Mouse (Mus musculus) midbrain, embryonic 14.5 days (tissue): Measurements from ENCODE around the gene Tbx6. TPM values are rescaled to one million over a fixed set of nuclear protein-coding genes. Genes with fewer than 3 reads are reported as not detected.
A peak's percentile ranks its signal among the peaks of the same experiment; 100 is the strongest.

Experiments used
- ATAC-seq: fragments of 200-750 bp; cut with Nextera tagmentation; 2 replicates; pipeline ENCODE4 v1.8.0; 2017; ENCODE audit warnings: moderate number of reproducible peaks, moderate library complexity; ENCODE audit not compliant: low FRiP score, low TSS enrichment
- DNase-seq: peaks from one replicate; pipeline ENCODE4 v3.0.0-alpha.2; 2015
- H3K27ac ChIP-seq: fragments of 300-500 bp; sonication (generic); replicated peaks from 2 replicates; pipeline ENCODE4 v1.5.1; 2014; ENCODE audit warnings: mild to moderate bottlenecking, low read depth, low read length, moderate library complexity
- H3K27me3 ChIP-seq: fragments of 300-500 bp; sonication (generic); 2 replicates; pipeline ENCODE4 v1.6.1; 2014; ENCODE audit warnings: low read length, control low read depth, mixed read lengths; ENCODE audit not compliant: control insufficient read depth, insufficient read depth
- H3K36me3 ChIP-seq: fragments of 300-500 bp; sonication (generic); 2 replicates; pipeline ENCODE4 v1.6.1; 2014; ENCODE audit warnings: low read length, control low read depth; ENCODE audit not compliant: control insufficient read depth, insufficient read depth
- H3K4me1 ChIP-seq: fragments of 300-500 bp; sonication (generic); 2 replicates; pipeline ENCODE4 v1.6.1; 2014; ENCODE audit warnings: mild to moderate bottlenecking, antibody characterized with exemption, low read length, control low read depth; ENCODE audit not compliant: control insufficient read depth, insufficient read depth
- H3K4me2 ChIP-seq: fragments of 300-500 bp; sonication (generic); 2 replicates; pipeline ENCODE4 v1.6.1; 2014; ENCODE audit warnings: mild to moderate bottlenecking, low read length, moderate library complexity
- H3K4me3 ChIP-seq: fragments of 300-500 bp; sonication (generic); replicated peaks from 2 replicates; pipeline ENCODE4 v1.5.1; 2014; ENCODE audit warnings: low read depth, low read length
- H3K9ac ChIP-seq: fragments of 300-500 bp; sonication (generic); replicated peaks from 2 replicates; pipeline ENCODE4 v1.6.1; 2014; ENCODE audit warnings: mild to moderate bottlenecking, low read length, moderate library complexity
- H3K9me3 ChIP-seq: fragments of 300-500 bp; sonication (generic); 2 replicates; pipeline ENCODE4 v1.6.1; 2016; ENCODE audit warnings: low read length, control low read depth, mixed read lengths; ENCODE audit not compliant: control insufficient read depth
- WGBS: fragments of 180-500 bp; shearing (Covaris S2); extraction: QIAGEN DNeasy Blood & Tissue Kit; methylation state at CpG from one replicate; pipeline ENCODE4 v1.1.7; 2014; 5-methylcytosine and 5-hydroxymethylcytosine counted together
- polyA plus RNA-seq: library from polyadenylated mRNA; unstranded; fragments of >200 nt; fragmentation: Nextera tagmentation; extraction: Ambion mirVana; gene quantifications from 2 replicates; pipeline ENCODE4 v1.2.1, GENCODE M21; 2014

Gene Tbx6
- polyA plus RNA-seq, 1 experiment from 2014 or later, result 0.22 TPM

GRCm38 (mm10) chr7:126748824-126749223 is 32.5 kb upstream of the Tbx6 start:
- no peak overlapping the region for H3K4me2 ChIP-seq
- ATAC-seq (no peak), DNase-seq (no peak)
- H3K36me3 ChIP-seq, result no peaks in the 10 kb centered on the region
- H3K9ac ChIP-seq, result no peak overlapping the region
- no peaks in the 10 kb centered on the region for H3K27me3 ChIP-seq
- H3K27ac ChIP-seq, result no peak overlapping the region
- H3K4me3 ChIP-seq, result no peak overlapping the region
- H3K4me1 ChIP-seq, result no peaks in the 10 kb centered on the region
- H3K9me3 ChIP-seq, result no peaks in the 10 kb centered on the region
- 85% methylated on average over 7 of the region's 7 CpGs for WGBS

DNA sequence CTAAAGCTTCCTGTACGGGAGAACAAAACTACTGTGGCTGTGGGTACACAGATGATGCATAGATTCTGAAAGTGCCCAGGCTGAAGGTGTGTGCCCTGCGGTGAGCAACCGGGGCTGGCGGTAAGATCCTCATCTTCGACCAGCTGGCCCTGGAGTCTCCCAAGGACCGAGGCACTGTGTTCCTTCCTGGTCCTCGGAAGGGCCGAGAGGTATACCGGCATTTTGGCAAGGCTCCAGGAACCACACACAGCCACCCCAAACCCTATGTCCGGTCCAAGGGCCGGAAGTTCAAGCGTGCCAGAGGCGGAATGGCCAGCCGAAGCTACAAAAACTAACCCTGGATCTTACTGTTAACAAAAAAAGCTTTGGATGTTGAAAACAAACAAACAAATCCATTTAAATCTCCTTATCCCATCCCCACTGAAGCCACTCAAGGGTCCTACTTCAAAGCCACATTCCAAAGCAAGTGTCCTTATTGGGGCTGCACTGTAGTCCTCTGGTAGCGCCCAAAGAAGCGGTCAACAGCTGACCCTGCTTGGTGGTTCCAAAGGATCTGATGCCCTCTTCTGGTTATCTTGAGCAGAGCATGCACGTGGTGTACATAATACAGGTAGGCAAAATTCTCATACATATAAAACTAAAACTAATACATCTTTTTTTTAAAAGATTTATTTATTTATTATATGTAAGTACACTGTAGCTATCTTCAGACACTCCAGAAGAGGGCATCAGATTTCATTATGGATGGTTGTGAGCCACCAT is 31.5 kb upstream of the Tbx6 start:
- Histone ChIP-seq H3K9me3 (no peaks in the 10 kb centered on the region), H3K36me3 (no peaks in the 10 kb centered on the region), H3K4me3 (no peak overlapping the region), H3K27ac (no peak overlapping the region), H3K9ac (no peak overlapping the region), H3K27me3 (no peaks in the 10 kb centered on the region), H3K4me1 (no peaks in the 10 kb centered on the region), H3K4me2 (no peak overlapping the region)
- DNase-seq (no peak), ATAC-seq (no peak)
- 95% methylated on average over 17 of the region's 17 CpGs for WGBS

GRCm38 (mm10) chr7:126754866-126755265 is 26.4 kb upstream of the Tbx6 start:
- Histone ChIP-seq H3K9ac (no peak overlapping the region), H3K36me3 (no peaks in the 10 kb centered on the region), H3K27me3 (no peaks in the 10 kb centered on the region), H3K4me2 (no peak overlapping the region), H3K9me3 (no peaks in the 10 kb centered on the region), H3K4me1 (no peaks in the 10 kb centered on the region; the same call in 1 of the 2 replicates), H3K4me3 (no peak overlapping the region), H3K27ac (no peak overlapping the region)
- WGBS, result under 1% methylated on average over 9 of the region's 9 CpGs
- ATAC-seq (peak; percentile 68; the same call in 1 of the 2 replicates), DNase-seq (peak; percentile 89)

DNA sequence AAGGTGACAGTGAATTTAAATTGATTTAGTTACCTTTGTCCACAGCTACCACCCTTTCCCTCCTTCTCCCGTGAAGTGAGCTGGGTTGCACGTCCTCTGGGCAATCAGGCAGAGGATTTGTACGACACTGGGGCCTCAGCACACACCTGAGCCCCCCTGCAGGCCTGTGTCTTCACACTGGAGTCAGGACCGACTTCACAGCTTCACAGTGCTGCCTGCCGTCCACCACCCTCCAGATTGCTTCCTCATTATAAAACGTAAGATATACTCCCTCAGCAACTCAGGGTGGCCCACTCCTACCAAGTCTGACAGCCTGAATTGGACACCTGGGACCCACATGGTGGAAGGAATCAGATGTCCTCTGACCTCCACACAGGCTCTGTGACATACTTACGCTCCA is 22.7 kb upstream of the Tbx6 start:
- no peak for DNase-seq
- Histone ChIP-seq H3K27me3 (no peaks in the 10 kb centered on the region), H3K4me2 (0 out of 2 replicates have a peak overlapping the region, but pooled peaks have one; percentile 88), H3K27ac (no peak overlapping the region), H3K4me3 (no peak overlapping the region), H3K9ac (no peak overlapping the region), H3K9me3 (no peaks in the 10 kb centered on the region), H3K36me3 (peaks cover 14% of the 10 kb centered on the region), H3K4me1 (peaks cover 15% of the 10 kb centered on the region)
- ATAC-seq, result no peak
- WGBS, result 67% methylated on average over 7 of the region's 7 CpGs

DNA sequence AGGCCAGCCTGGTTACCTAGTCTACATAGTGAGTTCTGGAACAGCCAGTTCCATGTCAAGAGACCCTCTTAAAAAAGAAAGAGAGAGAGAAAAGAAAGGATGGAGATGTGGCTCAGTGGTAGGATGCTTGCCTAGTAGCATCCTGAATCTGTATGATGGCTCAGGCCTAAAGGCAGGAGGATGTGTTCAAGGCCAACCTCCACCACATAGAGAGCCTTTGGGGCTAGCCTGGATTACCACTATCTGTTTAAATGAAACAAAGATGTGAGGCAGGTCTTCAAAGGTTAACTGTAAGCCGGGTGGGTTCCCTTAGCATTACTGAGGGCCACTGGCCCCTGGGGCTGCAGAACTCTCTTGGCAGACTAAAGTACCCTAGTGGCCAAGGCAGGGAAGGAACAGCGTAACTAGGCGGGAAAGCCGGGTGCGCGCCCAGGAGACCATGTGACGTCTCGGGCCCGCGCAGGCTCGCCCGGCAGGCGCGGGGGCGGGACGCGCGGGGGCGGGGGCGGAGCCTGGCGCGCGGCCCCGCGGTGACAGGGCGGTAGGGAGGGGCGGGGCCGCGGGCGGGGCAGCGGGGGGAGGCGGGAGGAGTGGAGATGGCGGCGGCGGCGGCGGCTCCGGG is 22.1 kb upstream of the Tbx6 start, which contains the start of gene Mapk3:
Gene Mapk3 (plus strand): TSS at position 552 of the 622 bp plus-strand sequence.
- peaks cover 15% of the 10 kb centered on the region for H3K4me1 ChIP-seq
- H3K9ac ChIP-seq, result peak within 1 kb of the TSS; percentile 70
- no peaks in the 10 kb centered on the region for H3K9me3 ChIP-seq
- peaks cover 20% of the 10 kb centered on the region for H3K36me3 ChIP-seq
- peak within 1 kb of the TSS; percentile 61 for H3K4me3 ChIP-seq
- ATAC-seq (peak; percentile 61), DNase-seq (peak; percentile 96)
- H3K27ac ChIP-seq, result peak within 1 kb of the TSS; percentile 87
- H3K4me2 ChIP-seq, result peak within 1 kb of the TSS; percentile 88
- WGBS, result 2% methylated on average over 29 of the region's 38 CpGs
- no peaks in the 10 kb centered on the region for H3K27me3 ChIP-seq

DNA sequence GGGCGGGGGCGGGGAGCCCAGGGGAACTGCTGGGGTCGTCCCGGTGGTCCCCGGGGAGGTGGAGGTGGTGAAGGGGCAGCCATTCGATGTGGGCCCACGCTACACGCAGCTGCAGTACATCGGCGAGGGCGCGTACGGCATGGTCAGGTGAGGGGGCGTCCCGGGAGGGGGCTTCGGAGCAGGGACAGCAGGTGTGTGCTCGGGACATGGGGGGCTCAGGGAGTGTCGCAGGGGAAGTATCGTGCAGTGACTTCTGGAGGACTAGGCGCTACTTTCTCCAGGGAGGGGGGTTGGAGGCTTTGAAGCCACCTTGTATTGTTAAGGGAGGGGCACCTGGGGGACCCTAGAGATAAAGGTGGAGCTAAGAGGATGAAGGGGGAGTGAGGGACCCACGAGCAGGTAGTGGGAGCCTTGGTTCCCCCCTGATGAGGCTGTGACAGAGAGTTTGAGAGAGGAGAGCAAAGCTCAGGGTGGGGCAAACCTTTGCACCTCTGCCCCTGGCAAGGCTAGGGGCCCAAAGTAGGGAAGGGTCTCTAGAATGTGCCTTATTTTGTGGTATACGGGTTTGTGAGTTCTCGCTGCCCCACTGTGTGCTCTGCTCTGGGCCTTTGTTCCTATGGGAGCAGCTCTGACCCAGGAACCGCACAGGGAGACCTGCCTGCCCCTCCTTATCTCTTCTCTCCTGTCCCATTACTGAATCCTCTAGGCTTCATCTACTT is 21.5 kb upstream of the Tbx6 start:
- Histone ChIP-seq H3K4me2 (peak overlapping the region; percentile 88), H3K27me3 (no peaks in the 10 kb centered on the region), H3K4me3 (peak overlapping the region; percentile 61), H3K36me3 (peaks cover 27% of the 10 kb centered on the region), H3K4me1 (peaks cover 15% of the 10 kb centered on the region), H3K27ac (peak overlapping the region; percentile 87), H3K9ac (peak overlapping the region; percentile 70), H3K9me3 (no peaks in the 10 kb centered on the region)
- no peak for DNase-seq
- WGBS, result under 1% methylated on average over 24 of the region's 24 CpGs
- peak; percentile 68 for ATAC-seq

DNA sequence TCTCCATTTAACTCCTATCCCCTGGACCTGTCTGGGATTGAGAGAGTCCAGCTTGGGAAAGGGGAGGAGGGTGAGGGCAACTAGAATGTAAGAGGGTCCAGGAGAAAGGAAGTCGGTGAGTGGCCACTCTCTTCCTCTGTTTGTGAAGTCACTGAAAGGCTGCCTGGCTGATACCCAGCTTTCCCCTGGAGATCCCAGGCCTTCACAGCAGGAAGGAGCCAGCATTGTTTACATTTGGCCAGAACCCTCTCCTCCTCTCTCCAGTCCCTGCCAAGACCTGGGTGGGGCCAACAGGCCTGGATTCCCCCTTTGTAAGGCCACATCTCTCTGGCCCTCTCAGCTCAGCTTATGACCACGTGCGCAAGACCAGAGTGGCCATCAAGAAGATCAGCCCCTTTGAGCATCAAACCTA is 20.9 kb upstream of the Tbx6 start:
- ATAC-seq, result peak; percentile 9; the same call in 1 of the 2 replicates
- Histone ChIP-seq H3K4me1 (peaks cover 15% of the 10 kb centered on the region), H3K27me3 (no peaks in the 10 kb centered on the region), H3K9ac (peak overlapping the region; percentile 70), H3K27ac (peak overlapping the region; percentile 87), H3K4me3 (peak overlapping the region; percentile 61), H3K4me2 (peak overlapping the region; percentile 88), H3K9me3 (no peaks in the 10 kb centered on the region), H3K36me3 (peaks cover 33% of the 10 kb centered on the region)
- WGBS, result 16% methylated on average over 3 of the region's 3 CpGs
- DNase-seq, result peak; percentile 61

- peak overlapping the region; percentile 87; the same call in 1 of the 2 replicates for H3K27ac ChIP-seq
- H3K9me3 ChIP-seq, result no peaks in the 10 kb centered on the region
- peaks cover 38% of the 10 kb centered on the region for H3K36me3 ChIP-seq
- DNase-seq (no peak), ATAC-seq (no peak)
- 87% methylated on average over 4 of the region's 4 CpGs for WGBS
- H3K4me2 ChIP-seq, result peak overlapping the region; percentile 88
- H3K4me3 ChIP-seq, result peak overlapping the region; percentile 61
- H3K9ac ChIP-seq, result no peak overlapping the region
- no peaks in the 10 kb centered on the region for H3K27me3 ChIP-seq
- H3K4me1 ChIP-seq, result peaks cover 15% of the 10 kb centered on the region
Measured at GRCm38 (mm10) chr7:126760956-126761355, 20.3 kb upstream of the Tbx6 start.
